Mouse (Mus musculus): Measurements from ENCODE around the gene Brdt. TPM values are rescaled to one million over a fixed set of nuclear protein-coding genes. Genes with fewer than 3 reads are reported as not detected.

Gene Brdt
- polyA plus RNA-seq, 1 experiment from 2014 or later, result 0.80 TPM

DNA sequence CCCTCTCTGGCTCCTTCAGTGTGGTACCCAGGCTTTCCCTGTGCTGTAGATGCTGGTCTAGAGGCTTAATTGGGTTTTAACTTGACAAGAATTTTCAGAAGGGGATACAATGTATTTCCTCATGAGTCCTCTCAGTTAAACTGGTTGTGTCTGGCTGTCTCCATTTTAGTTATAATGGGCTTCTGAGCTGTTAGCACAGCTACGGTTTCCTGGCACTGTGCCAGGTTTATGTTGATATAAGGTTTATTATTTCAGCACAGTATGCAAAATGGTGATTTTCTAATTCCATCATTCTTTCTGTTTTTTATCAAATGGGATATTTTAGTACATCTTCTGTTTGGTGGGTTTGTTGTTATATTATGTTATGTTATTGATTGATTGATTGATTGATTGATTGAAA is 90.7 kb downstream of the Brdt start:
- Histone ChIP-seq H3K4me2 (ENCODE audit: low read length) (no peak overlapping the region), H3K27me3 (ENCODE audit: control insufficient read depth, insufficient read depth, low read length) (no peaks in the 10 kb centered on the region), H3K36me3 (ENCODE audit: control insufficient read depth, insufficient read depth, low read length) (no peaks in the 10 kb centered on the region), H3K9me3 (ENCODE audit: control insufficient read depth, low read length) (no peaks in the 10 kb centered on the region), H3K27ac (replicated peaks in 1 of 2; ENCODE audit: control insufficient read depth in 1 of 2, insufficient read depth in 1 of 2, low read depth in 2 of 2, low read length in 2 of 2) (no peak overlapping the region), H3K4me1 (ENCODE audit: control insufficient read depth in 2 of 2, insufficient read depth in 2 of 2, low read length in 2 of 2) (no peaks in the 10 kb centered on the region), H3K9ac (ENCODE audit: low read length) (no peak overlapping the region), H3K4me3 (ENCODE audit: control insufficient read depth in 1 of 2, insufficient read depth in 1 of 2, low read depth in 1 of 2, low read length in 2 of 2) (no peak overlapping the region)
- no peak for ATAC-seq (ENCODE audit: insufficient number of reproducible peaks, insufficient read depth, low FRiP score, low read depth)
- 13% methylated on average over 1 of the region's 1 CpGs for WGBS

DNA sequence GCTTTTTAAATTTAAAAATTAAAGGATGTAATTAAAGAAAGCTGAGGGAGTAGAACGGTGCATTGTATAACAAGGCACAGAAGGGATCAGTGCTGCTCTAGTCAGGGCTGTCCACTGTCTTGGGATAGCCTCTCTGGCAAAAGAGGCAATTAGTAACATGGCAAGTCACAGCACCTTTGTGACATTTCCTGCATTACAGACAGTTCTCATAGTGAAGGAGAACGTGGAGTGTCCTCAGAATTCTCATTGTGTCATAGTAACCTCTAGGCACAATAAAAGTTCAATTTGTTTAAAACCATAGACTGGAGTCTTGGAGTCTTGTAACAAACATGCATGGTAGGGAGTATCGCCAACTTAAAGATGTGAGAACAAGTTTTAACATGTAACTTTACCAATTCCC is 100.3 kb downstream of the Brdt start, which contains the start of gene Lpcat2b:
TSS of gene Lpcat2b (plus strand) at position 301 of the 400 bp plus-strand sequence.
- H3K9me3 ChIP-seq (ENCODE audit: control insufficient read depth, low read length), result no peaks in the 10 kb centered on the region
- H3K36me3 ChIP-seq (ENCODE audit: control insufficient read depth, insufficient read depth, low read length), result no peaks in the 10 kb centered on the region
- no peak within 1 kb of the TSS for H3K9ac ChIP-seq (ENCODE audit: low read length)
- ATAC-seq (ENCODE audit: insufficient number of reproducible peaks, insufficient read depth, low FRiP score, low read depth), result no peak
- peaks cover 3% of the 10 kb centered on the region for H3K27me3 ChIP-seq (ENCODE audit: control insufficient read depth, insufficient read depth, low read length)
- H3K4me2 ChIP-seq (ENCODE audit: low read length), result no peak within 1 kb of the TSS
- H3K4me3 ChIP-seq (ENCODE audit: control insufficient read depth in 1 of 2, insufficient read depth in 1 of 2, low read depth in 1 of 2, low read length in 2 of 2), result no peak within 1 kb of the TSS
- 65% methylated on average over 3 of the region's 3 CpGs for WGBS
- no peaks in the 10 kb centered on the region; a peak in 1 of 4 replicates for H3K4me1 ChIP-seq (ENCODE audit: control insufficient read depth in 2 of 2, insufficient read depth in 2 of 2, low read length in 2 of 2)
- no peak within 1 kb of the TSS for H3K27ac ChIP-seq (replicated peaks in 1 of 2; ENCODE audit: control insufficient read depth in 1 of 2, insufficient read depth in 1 of 2, low read depth in 2 of 2, low read length in 2 of 2)

DNA sequence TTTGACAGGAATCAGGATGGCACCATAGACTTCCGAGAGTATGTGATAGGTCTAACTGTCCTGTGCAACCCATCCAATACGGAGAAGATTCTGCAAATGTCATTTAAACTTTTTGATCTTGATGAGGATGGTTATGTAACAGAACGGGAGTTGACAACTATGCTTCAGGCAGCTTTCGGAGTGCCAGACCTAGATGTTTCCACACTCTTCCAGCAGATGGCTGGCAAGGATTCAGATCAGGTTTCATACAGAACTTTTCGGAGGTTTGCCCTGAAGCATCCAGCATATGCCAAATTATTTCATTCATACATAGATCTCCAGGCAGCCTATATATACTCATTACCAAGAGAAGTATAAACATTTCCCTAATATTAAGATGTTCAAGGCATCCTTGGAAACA is 103.0 kb downstream of the Brdt start:
- Histone ChIP-seq H3K4me2 (ENCODE audit: low read length) (no peak overlapping the region), H3K4me3 (ENCODE audit: control insufficient read depth in 1 of 2, insufficient read depth in 1 of 2, low read depth in 1 of 2, low read length in 2 of 2) (no peak overlapping the region), H3K4me1 (ENCODE audit: control insufficient read depth in 2 of 2, insufficient read depth in 2 of 2, low read length in 2 of 2) (peaks cover 2 to 7% of the 10 kb centered on the region in 2 experiments; a peak in 3 of 4 replicates), H3K36me3 (ENCODE audit: control insufficient read depth, insufficient read depth, low read length) (no peaks in the 10 kb centered on the region), H3K27ac (replicated peaks in 1 of 2; ENCODE audit: control insufficient read depth in 1 of 2, insufficient read depth in 1 of 2, low read depth in 2 of 2, low read length in 2 of 2) (no peak overlapping the region), H3K9ac (ENCODE audit: low read length) (no peak overlapping the region), H3K9me3 (ENCODE audit: control insufficient read depth, low read length) (no peaks in the 10 kb centered on the region), H3K27me3 (ENCODE audit: control insufficient read depth, insufficient read depth, low read length) (peaks cover 3% of the 10 kb centered on the region)
- WGBS, result 73% methylated on average over 5 of the region's 5 CpGs
- no peak for ATAC-seq (ENCODE audit: insufficient number of reproducible peaks, insufficient read depth, low FRiP score, low read depth)

DNA sequence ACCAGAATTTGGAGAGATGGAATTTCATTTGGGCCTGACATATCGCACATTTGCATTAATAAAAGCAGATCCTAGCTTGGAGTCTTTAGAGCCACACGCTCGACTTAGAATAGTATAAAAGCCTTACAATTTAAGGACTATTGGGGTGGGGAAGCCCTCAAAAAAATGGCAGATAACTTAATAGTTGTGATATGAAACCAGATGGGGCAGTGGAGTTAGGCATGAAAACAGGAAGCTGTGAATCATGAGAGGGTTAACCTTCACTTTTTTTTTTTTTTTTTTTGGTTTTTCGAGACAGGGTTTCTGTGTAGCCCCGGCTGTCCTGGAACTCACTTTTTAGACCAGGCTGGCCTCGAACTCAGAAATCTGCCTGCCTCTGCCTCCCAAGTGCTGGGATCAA is 105.2 kb downstream of the Brdt start:
- Histone ChIP-seq H3K4me2 (ENCODE audit: low read length) (no peak overlapping the region), H3K27me3 (ENCODE audit: control insufficient read depth, insufficient read depth, low read length) (peaks cover 3% of the 10 kb centered on the region), H3K9ac (ENCODE audit: low read length) (no peak overlapping the region), H3K9me3 (ENCODE audit: control insufficient read depth, low read length) (no peaks in the 10 kb centered on the region), H3K27ac (replicated peaks in 1 of 2; ENCODE audit: control insufficient read depth in 1 of 2, insufficient read depth in 1 of 2, low read depth in 2 of 2, low read length in 2 of 2) (no peak overlapping the region), H3K4me3 (ENCODE audit: control insufficient read depth in 1 of 2, insufficient read depth in 1 of 2, low read depth in 1 of 2, low read length in 2 of 2) (no peak overlapping the region), H3K4me1 (ENCODE audit: control insufficient read depth in 2 of 2, insufficient read depth in 2 of 2, low read length in 2 of 2) (peaks cover 2 to 7% of the 10 kb centered on the region in 2 experiments; a peak in 3 of 4 replicates), H3K36me3 (ENCODE audit: control insufficient read depth, insufficient read depth, low read length) (no peaks in the 10 kb centered on the region)
- ATAC-seq (ENCODE audit: insufficient number of reproducible peaks, insufficient read depth, low FRiP score, low read depth), result no peak
- WGBS, result 88% methylated on average over 6 of the region's 6 CpGs

Other genes with a start within 250 kb of the Brdt start
- gene Tgfbr3, start 41.5 kb upstream of the Brdt start, polyA plus RNA-seq (2014; fragmentation: Nextera tagmentation; extraction: Ambion mirVana), result 24.1 and 27.1 TPM in 2 replicates
- 1.4 and 2.0 TPM in 2 replicates for gene Ephx4, start 71.6 kb downstream of the Brdt start, polyA plus RNA-seq (2014; fragmentation: Nextera tagmentation; extraction: Ambion mirVana)
- gene Lpcat2b, start 100.4 kb downstream of the Brdt start, polyA plus RNA-seq (2014; fragmentation: Nextera tagmentation; extraction: Ambion mirVana), result not detected in 2 replicates
- gene Btbd8, start 106.8 kb downstream of the Brdt start, polyA plus RNA-seq (2014; fragmentation: Nextera tagmentation; extraction: Ambion mirVana), result 3.8 and 4.9 TPM in 2 replicates
- gene Gm42669, start 176.5 kb downstream of the Brdt start, polyA plus RNA-seq (2014; fragmentation: Nextera tagmentation; extraction: Ambion mirVana), result 0.38 and 0.57 TPM in 2 replicates
- 0.05 TPM in 2 replicates for gene 1700028K03Rik, start 203.6 kb downstream of the Brdt start, polyA plus RNA-seq (2014; fragmentation: Nextera tagmentation; extraction: Ambion mirVana)